Mouse (Mus musculus): Measurements from ENCODE around the gene Atxn7l1. TPM values are rescaled to one million over a fixed set of nuclear protein-coding genes. Genes with fewer than 3 reads are reported as not detected.

Gene Atxn7l1
- polyA plus RNA-seq, 1 experiment, result 12.4 TPM

DNA sequence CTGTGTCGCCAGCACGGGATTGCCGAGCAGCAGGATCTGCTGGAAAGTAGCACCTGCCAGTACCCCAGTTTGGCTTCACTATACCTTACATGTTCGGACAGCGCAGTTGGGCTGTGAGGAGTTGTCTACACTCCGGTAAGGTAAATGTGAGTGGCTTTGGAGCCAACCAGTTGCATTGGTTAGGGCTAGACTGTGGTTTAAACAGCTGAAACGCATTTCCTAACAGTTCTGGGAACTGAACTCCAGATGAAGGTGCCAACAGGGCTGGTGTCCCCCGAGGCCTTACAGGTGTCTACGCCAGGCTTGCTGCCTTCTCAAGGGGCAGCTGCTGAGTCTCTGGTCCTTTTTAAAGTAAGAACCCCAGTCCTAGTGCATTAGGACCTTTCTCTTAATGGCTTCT, 157.6 kb downstream of the Atxn7l1 start:
- Histone ChIP-seq H3K79me2 (ENCODE audit: control insufficient read depth, insufficient read depth) (no peaks in the 10 kb centered on the region), H3K36me3 (ENCODE audit: control insufficient read depth, insufficient read depth) (no peaks in the 10 kb centered on the region), H3K4me3 (no peak overlapping the region), H3ac (ENCODE audit: control insufficient read depth, insufficient read length) (no peak overlapping the region), H3K4me2 (ENCODE audit: low read depth) (no peak overlapping the region), H3K27me3 (ENCODE audit: control insufficient read depth, insufficient read depth, insufficient read length) (no peaks in the 10 kb centered on the region)
- TF ChIP-seq MAX (IDR thresholded peaks at IDR 0.05; ENCODE audit: low read depth) (no peak), TCF12 (IDR thresholded peaks at IDR 0.05; ENCODE audit: insufficient read depth, poor library complexity, severe bottlenecking) (no peak), USF1 (IDR thresholded peaks at IDR 0.05; ENCODE audit: low read depth) (no peak), E2F4 (IDR thresholded peaks at IDR 0.05; ENCODE audit: insufficient read depth) (no peak), MYOG (IDR thresholded peaks at IDR 0.05; ENCODE audit: control insufficient read depth in 1 of 3, insufficient read depth in 1 of 3, insufficient read length in 2 of 3, low read depth in 2 of 3) (no peak), TCF3 (IDR thresholded peaks at IDR 0.05; ENCODE audit: insufficient read length, low read depth) (no peak), CEBPB (IDR thresholded peaks at IDR 0.05; ENCODE audit: insufficient read depth, poor library complexity, severe bottlenecking) (no peak), SRF (IDR thresholded peaks at IDR 0.05; ENCODE audit: control insufficient read depth, insufficient read length, low read depth) (no peak), POLR2AphosphoS2 (IDR thresholded peaks at IDR 0.05; ENCODE audit: insufficient read length, low read depth) (no peak), POLR2A (IDR thresholded peaks at IDR 0.05; ENCODE audit: insufficient read length, low read depth) (no peak), REST (IDR thresholded peaks at IDR 0.05; ENCODE audit: insufficient read depth, insufficient read length) (no peak), MYOD1 (IDR thresholded peaks at IDR 0.05; ENCODE audit: control insufficient read depth in 1 of 3, insufficient read length in 2 of 3, low read depth in 2 of 3) (no peak)

DNA sequence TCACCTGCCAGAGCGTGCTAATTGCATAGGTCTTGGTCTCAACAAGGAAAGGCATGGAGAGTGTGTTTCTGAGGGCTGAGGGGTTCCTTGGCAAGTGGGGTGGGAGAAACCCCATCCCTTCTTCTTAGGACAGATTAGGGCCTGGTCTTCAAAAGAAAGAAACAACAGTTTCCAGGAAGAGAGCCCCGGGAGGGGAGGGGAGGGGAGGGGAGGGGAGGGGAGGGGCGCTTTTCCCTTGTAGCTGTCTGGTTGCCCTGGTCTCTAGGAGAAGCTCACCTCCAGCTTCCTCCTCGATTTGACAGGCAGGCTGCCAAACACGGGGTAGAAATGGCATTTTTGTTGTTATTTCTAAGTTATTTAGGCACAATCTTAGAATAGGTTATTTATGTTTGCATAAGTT, 159.0 kb downstream of the Atxn7l1 start:
- no peaks in the 10 kb centered on the region for H3K79me2 ChIP-seq (ENCODE audit: control insufficient read depth, insufficient read depth)
- H3ac ChIP-seq (ENCODE audit: control insufficient read depth, insufficient read length), result no peak overlapping the region
- H3K4me2 ChIP-seq (ENCODE audit: low read depth), result no peak overlapping the region
- no peak overlapping the region for H3K4me3 ChIP-seq
- no peaks in the 10 kb centered on the region for H3K36me3 ChIP-seq (ENCODE audit: control insufficient read depth, insufficient read depth)
- TF ChIP-seq SRF (IDR thresholded peaks at IDR 0.05; ENCODE audit: control insufficient read depth, insufficient read length, low read depth) (no peak), MYOG (IDR thresholded peaks at IDR 0.05; ENCODE audit: control insufficient read depth in 1 of 3, insufficient read depth in 1 of 3, insufficient read length in 2 of 3, low read depth in 2 of 3) (no peak), MYOD1 (IDR thresholded peaks at IDR 0.05; ENCODE audit: control insufficient read depth in 1 of 3, insufficient read length in 2 of 3, low read depth in 2 of 3) (no peak), USF1 (IDR thresholded peaks at IDR 0.05; ENCODE audit: low read depth) (no peak), TCF3 (IDR thresholded peaks at IDR 0.05; ENCODE audit: insufficient read length, low read depth) (no peak), MAX (IDR thresholded peaks at IDR 0.05; ENCODE audit: low read depth) (no peak), E2F4 (IDR thresholded peaks at IDR 0.05; ENCODE audit: insufficient read depth) (no peak), TCF12 (IDR thresholded peaks at IDR 0.05; ENCODE audit: insufficient read depth, poor library complexity, severe bottlenecking) (no peak)
- no peaks in the 10 kb centered on the region for H3K27me3 ChIP-seq (ENCODE audit: control insufficient read depth, insufficient read depth, insufficient read length)

DNA sequence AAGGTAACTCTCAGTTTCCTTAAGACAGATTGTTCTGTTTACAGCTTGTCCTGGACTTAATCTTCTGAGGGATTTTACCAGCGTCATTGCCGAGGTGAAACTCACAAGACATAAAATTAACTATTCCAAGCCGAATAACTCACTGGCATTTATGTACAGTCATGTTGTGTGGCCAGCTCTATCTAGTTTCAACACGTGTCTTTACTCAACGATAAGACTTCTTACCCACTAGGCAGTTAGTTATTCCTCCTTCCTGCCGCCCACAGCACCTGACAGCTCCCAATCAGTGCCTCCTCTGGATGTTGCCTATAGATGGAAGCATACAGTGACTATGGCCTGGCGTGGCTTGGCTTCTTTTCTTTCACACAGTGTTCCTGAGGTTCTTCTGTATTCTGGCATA, 161.2 kb downstream of the Atxn7l1 start:
- no peak for TF ChIP-seq TCF3 (IDR thresholded peaks at IDR 0.05; ENCODE audit: insufficient read length, low read depth)
- no peak for TF ChIP-seq REST (IDR thresholded peaks at IDR 0.05; ENCODE audit: insufficient read depth, insufficient read length)
- TF ChIP-seq TCF12 (IDR thresholded peaks at IDR 0.05; ENCODE audit: insufficient read depth, poor library complexity, severe bottlenecking), result no peak
- Histone ChIP-seq H3K79me2 (ENCODE audit: control insufficient read depth, insufficient read depth) (no peaks in the 10 kb centered on the region), H3K36me3 (ENCODE audit: control insufficient read depth, insufficient read depth) (no peaks in the 10 kb centered on the region), H3ac (ENCODE audit: control insufficient read depth, insufficient read length) (no peak overlapping the region), H3K4me2 (ENCODE audit: low read depth) (no peak overlapping the region), H3K4me3 (no peak overlapping the region), H3K27me3 (ENCODE audit: control insufficient read depth, insufficient read depth, insufficient read length) (no peaks in the 10 kb centered on the region)

DNA sequence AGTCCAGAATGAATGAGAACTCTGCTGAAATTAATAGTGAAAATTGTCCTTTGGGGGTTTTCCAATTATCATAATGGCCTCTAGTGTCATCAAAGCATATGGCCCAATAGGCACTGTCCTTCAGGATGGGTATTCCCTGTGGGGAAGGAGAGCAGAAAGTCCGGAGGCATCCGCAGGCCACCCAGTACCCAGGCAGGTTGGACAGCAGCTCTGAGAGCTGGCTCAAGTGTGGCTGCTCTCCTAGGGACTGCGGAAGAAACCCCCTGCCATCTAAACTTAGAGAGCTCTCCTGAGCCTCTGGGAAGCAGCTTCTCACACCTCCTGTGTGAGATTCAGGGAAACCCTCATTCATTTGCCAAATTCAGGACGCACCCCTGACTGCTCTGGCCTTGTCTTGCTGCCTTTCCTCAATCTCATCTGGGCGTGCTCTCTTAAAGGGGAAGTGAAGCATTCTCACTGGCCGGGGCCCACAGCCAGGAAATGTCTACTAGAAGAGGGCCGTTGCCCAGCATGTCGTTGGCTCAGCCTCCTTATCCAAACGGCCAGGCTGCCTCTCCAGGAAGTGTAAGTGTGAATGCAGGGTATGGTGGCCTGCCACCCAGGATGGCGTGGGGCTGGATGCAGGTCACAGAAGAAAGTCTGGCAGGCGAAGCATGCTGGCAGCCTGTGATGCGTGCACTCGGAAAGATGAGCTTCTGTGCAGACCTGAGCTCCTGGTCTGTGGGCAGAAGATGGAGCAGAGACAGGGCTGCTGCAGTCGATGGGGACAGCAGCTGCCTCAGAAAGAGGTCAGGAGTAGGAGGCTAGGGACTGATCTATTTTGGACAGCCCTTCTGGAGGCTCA, 166.6 kb downstream of the Atxn7l1 start:
- H3K4me3 ChIP-seq, result no peak overlapping the region
- no peak for TF ChIP-seq TCF12 (IDR thresholded peaks at IDR 0.05; ENCODE audit: insufficient read depth, poor library complexity, severe bottlenecking)
- TF ChIP-seq REST (IDR thresholded peaks at IDR 0.05; ENCODE audit: insufficient read depth, insufficient read length), result no peak
- no peak overlapping the region for H3ac ChIP-seq (ENCODE audit: control insufficient read depth, insufficient read length)
- no peaks in the 10 kb centered on the region for H3K27me3 ChIP-seq (ENCODE audit: control insufficient read depth, insufficient read depth, insufficient read length)
- no peaks in the 10 kb centered on the region for H3K36me3 ChIP-seq (ENCODE audit: control insufficient read depth, insufficient read depth)
- no peak overlapping the region for H3K4me2 ChIP-seq (ENCODE audit: low read depth)
- H3K79me2 ChIP-seq (ENCODE audit: control insufficient read depth, insufficient read depth), result no peaks in the 10 kb centered on the region

DNA sequence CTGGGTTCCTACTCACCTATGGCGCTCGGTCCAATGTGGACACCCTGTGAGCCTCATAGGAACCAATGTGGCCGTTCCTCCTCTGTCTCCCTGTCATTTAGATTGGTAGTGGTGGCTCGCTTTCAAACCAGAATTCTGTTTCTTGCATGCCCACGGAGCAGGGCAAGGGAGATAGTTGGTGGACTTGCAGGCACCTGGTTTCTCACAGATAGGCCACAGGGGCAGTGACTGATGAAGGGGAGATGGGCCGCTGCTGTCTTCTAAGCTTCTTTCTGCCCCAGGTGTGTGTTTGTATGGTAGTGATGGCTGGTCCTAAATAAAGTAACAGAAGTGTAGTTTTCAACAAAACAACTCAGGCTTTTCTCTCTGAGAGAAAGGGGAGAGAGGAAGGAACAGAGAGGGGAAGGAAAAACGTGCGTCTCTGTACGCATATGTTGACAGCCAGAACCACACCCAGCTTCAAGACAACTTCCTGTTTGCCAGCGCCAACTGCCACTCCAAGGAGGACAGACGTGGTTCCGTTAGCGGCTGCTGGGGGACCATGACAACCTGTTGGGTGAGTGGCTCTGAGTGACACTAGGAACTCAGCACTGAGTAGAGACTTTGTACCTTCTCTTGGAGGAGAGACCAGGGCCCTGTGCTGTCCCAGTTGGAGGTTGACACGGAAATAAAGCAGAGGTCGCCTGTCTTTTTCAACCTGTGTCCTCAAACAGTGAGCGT, 167.6 kb downstream of the Atxn7l1 start:
- no peaks in the 10 kb centered on the region for H3K36me3 ChIP-seq (ENCODE audit: control insufficient read depth, insufficient read depth)
- TF ChIP-seq POLR2A (IDR thresholded peaks at IDR 0.05; ENCODE audit: insufficient read length, low read depth) (no peak), SRF (IDR thresholded peaks at IDR 0.05; ENCODE audit: control insufficient read depth, insufficient read length, low read depth) (no peak), MYOD1 (IDR thresholded peaks at IDR 0.05; ENCODE audit: control insufficient read depth in 1 of 3, insufficient read length in 2 of 3, low read depth in 2 of 3) (no peak), MYOG (IDR thresholded peaks at IDR 0.05; ENCODE audit: control insufficient read depth in 1 of 3, insufficient read depth in 1 of 3, insufficient read length in 2 of 3, low read depth in 2 of 3) (no peak), POLR2AphosphoS2 (IDR thresholded peaks at IDR 0.05; ENCODE audit: insufficient read length, low read depth) (no peak)
- no peak overlapping the region for H3ac ChIP-seq (ENCODE audit: control insufficient read depth, insufficient read length)
- no peak overlapping the region for H3K4me2 ChIP-seq (ENCODE audit: low read depth)
- no peak overlapping the region for H3K4me3 ChIP-seq
- no peaks in the 10 kb centered on the region for H3K27me3 ChIP-seq (ENCODE audit: control insufficient read depth, insufficient read depth, insufficient read length)
- H3K79me2 ChIP-seq (ENCODE audit: control insufficient read depth, insufficient read depth), result no peaks in the 10 kb centered on the region

Measured in myocyte (in vitro differentiated cells).